Mouse (Mus musculus) thymus, adult 2 months (tissue): ENCODE results near the gene Jun. TPM values are rescaled to one million over a fixed set of nuclear protein-coding genes. Genes with fewer than 3 reads are reported as not detected.
A peak's percentile ranks its signal among the peaks of the same experiment; 100 is the strongest.

ENCODE experiments used
- DNase-seq: peaks from one replicate; pipeline ENCODE4 v3.0.0; 2021
- H3K27ac ChIP-seq: fragments of 200-500 bp; 2 replicates; pipeline ENCODE4 v1.5.1; 2012; ENCODE audit warnings: low read length, control low read depth; ENCODE audit not compliant: control insufficient read depth, insufficient read depth
- H3K27me3 ChIP-seq: fragments of 200-500 bp; 2 replicates; pipeline ENCODE4 v1.6.1; 2012; ENCODE audit warnings: mild to moderate bottlenecking, low read length, moderate library complexity, mixed read lengths; ENCODE audit not compliant: control insufficient read depth, insufficient read depth
- H3K36me3 ChIP-seq: fragments of 200-500 bp; 2 replicates; pipeline ENCODE4 v1.6.1; 2012; ENCODE audit warnings: mild to moderate bottlenecking, low read length, moderate library complexity; ENCODE audit not compliant: control insufficient read depth, insufficient read depth
- H3K4me1 ChIP-seq: fragments of 200-500 bp; replicated peaks from 2 replicates; pipeline ENCODE4 v1.6.1; 2012; ENCODE audit warnings: low read length; ENCODE audit not compliant: control insufficient read depth, insufficient read depth
- H3K4me3 ChIP-seq: fragments of 200-500 bp; 2 replicates; pipeline ENCODE4 v1.5.1; 2012; ENCODE audit warnings: mild to moderate bottlenecking, low read length, control low read depth, moderate library complexity; ENCODE audit not compliant: control insufficient read depth, insufficient read depth
- CTCF ChIP-seq: fragments of 200-500 bp; IDR thresholded peaks from 2 replicates; pipeline ENCODE4 v1.5.1; 2012; ENCODE audit warnings: mild to moderate bottlenecking, control low read depth, low read length, moderate library complexity, borderline replicate concordance; ENCODE audit not compliant: control insufficient read depth, poor library complexity, insufficient read depth; ENCODE audit errors: extremely low read depth
- POLR2A ChIP-seq: fragments of 200-500 bp; IDR thresholded peaks from 2 replicates; pipeline ENCODE4 v1.6.1; 2012; ENCODE audit warnings: mild to moderate bottlenecking, low read length, control low read depth, moderate library complexity; ENCODE audit not compliant: control insufficient read depth, poor library complexity, insufficient read depth; ENCODE audit errors: extremely low read depth
- WGBS: fragments of 180-500 bp; shearing (Covaris S2); methylation state at CpG from one replicate; pipeline ENCODE4 v1.1.7; 2018; 5-methylcytosine and 5-hydroxymethylcytosine counted together
- polyA plus RNA-seq: library from polyadenylated mRNA; depleted of rRNA; stranded (reverse); fragments of >200 nt; gene quantifications from 2 replicates; pipeline ENCODE4 v1.2.3, GENCODE M21; 2012

Gene Jun
- polyA plus RNA-seq, 1 experiment, result 18.7 TPM

DNA sequence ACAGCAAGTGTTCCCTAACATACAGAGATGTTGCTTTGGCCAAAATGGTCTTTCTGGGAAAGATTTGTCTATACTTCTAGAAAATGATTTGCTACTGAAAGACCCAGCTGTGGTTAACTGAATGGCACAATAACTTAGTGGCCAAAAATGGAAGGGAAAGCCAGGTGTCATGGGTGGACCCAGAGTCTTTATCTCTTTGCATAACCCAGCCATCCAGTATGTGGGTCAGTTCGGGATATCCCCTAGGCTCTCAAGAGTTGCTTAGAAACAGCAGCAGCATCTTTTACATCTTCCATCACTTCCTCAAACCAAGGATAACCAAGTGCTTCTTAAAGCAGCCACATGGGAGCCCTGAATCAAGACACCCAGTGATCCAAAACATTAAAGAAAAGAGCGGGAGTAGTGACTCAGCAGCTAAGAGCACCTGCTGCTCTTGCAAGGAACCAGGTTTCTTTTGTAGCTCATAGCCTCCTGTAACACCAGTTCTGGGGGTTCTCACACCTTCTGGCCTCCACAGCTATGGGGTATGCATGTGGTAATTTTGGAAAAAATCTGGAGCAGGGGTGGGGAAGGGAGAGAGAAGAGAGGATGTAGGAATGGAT is 11.7 kb upstream of the Jun start:
- Histone ChIP-seq H3K36me3 (no peaks in the 10 kb centered on the region), H3K27ac (no peak overlapping the region), H3K4me3 (no peak overlapping the region), H3K4me1 (no peaks in the 10 kb centered on the region), H3K27me3 (no peaks in the 10 kb centered on the region)
- TF ChIP-seq CTCF (no peak), POLR2A (no peak)
- DNase-seq, result no peak
- 73% methylated on average over 2 of the region's 2 CpGs for WGBS

DNA sequence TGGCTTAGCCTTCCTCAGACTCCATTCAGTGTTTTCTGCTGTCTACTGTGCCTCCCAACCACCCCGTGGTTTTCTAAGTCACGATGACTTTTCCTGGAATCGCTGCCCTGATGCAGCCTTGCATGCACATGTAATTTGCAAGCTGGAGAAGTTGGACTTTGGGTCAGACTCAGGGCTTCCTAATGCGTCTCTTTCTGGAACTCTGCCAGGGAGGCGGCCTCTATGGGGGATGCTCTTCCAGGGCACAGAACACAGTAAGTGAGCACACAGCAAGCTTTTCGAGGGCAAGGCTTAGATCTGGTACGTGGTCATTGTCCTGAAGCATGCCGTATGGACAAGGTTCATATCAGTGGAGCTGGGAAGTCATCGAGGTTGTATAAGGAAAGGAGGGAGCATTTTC is 10.9 kb upstream of the Jun start:
- Histone ChIP-seq H3K27ac (no peak overlapping the region), H3K27me3 (no peaks in the 10 kb centered on the region), H3K4me1 (no peaks in the 10 kb centered on the region), H3K4me3 (no peak overlapping the region), H3K36me3 (no peaks in the 10 kb centered on the region)
- TF ChIP-seq CTCF, result no peak
- TF ChIP-seq POLR2A, result no peak
- no peak for DNase-seq
- 65% methylated on average over 9 of the region's 9 CpGs for WGBS

DNA sequence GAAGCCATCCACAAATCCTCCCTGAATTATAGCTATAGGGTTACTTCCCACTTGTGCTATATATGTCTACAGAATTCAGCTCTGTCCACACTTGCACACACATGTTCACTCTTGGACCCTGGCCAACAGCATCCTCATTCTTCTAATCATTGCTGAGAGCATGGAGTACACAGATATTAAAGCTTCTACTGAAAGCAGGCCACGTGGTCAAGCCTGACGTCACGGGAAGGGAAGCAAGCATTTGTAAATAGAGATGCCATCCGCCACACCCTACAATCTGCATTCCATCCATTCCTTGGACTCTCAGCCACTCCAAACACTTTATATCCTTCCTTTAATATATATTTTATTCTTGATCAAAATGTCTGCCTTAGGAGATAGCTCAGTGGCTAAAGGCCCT is 5.2 kb upstream of the Jun start:
- TF ChIP-seq CTCF (no peak), POLR2A (no peak)
- 96% methylated on average over 4 of the region's 4 CpGs for WGBS
- Histone ChIP-seq H3K4me1 (peaks cover 5% of the 10 kb centered on the region; the same call in 1 of the 2 replicates), H3K27ac (no peak overlapping the region), H3K36me3 (no peaks in the 10 kb centered on the region), H3K4me3 (no peak overlapping the region), H3K27me3 (no peaks in the 10 kb centered on the region)
- no peak for DNase-seq

DNA sequence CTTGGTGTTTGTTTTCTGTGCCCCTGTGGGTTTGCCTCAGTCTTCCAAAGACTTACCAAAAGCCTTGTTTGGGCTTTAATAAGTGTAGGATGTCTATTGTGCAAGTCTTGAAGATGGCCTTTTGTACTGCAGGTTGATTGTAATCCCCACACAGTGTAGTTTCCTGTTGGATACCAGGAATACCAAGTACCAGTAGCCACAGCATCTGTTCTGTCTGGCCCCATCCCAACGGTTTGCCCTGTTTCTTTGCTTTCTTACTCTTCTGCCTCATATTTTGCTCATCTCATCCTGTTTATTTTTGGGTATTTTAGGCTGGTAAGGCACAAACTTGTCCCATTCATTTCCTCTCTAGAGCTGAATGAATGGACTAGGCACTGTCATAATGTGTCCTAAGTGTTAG is 3.3 kb upstream of the Jun start:
- no peak overlapping the region for H3K27ac ChIP-seq

DNA sequence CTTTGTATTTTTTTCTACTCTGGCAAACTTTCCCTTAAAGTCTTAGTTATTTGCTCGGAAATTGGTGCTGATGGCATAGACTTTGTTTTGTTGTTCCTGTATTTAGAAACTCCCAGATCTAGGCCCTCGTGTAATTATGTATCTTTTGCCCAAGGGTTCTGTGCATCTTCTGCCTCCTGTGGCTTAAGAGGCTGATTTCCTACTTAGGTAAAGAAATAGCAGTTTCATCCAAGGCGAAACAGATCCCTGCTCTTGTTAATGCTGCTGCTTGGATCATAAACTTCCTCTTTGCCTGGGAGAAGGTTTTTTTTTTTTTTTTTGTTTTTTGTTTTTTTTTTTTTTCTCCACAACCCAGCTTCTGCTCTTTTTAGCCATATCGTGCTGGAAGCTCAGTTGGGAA is 2.3 kb upstream of the Jun start:
- WGBS, result 60% methylated on average over 4 of the region's 4 CpGs
- no peak for DNase-seq
- no peak overlapping the region for H3K4me3 ChIP-seq
- TF ChIP-seq POLR2A (no peak), CTCF (no peak)
- no peak overlapping the region for H3K27ac ChIP-seq
- no peaks in the 10 kb centered on the region for H3K27me3 ChIP-seq
- H3K36me3 ChIP-seq, result no peaks in the 10 kb centered on the region
- peaks cover 19% of the 10 kb centered on the region for H3K4me1 ChIP-seq

More for the DNA sequence above, 3.3 kb upstream of the Jun start:
- DNase-seq, result no peak
- H3K36me3 ChIP-seq, result no peaks in the 10 kb centered on the region
- WGBS, result 76% methylated on average over 1 of the region's 1 CpGs
- no peak overlapping the region for H3K4me3 ChIP-seq
- H3K4me1 ChIP-seq, result peaks cover 13% of the 10 kb centered on the region
- no peaks in the 10 kb centered on the region for H3K27me3 ChIP-seq
- TF ChIP-seq POLR2A, result no peak
- TF ChIP-seq CTCF, result no peak

DNA sequence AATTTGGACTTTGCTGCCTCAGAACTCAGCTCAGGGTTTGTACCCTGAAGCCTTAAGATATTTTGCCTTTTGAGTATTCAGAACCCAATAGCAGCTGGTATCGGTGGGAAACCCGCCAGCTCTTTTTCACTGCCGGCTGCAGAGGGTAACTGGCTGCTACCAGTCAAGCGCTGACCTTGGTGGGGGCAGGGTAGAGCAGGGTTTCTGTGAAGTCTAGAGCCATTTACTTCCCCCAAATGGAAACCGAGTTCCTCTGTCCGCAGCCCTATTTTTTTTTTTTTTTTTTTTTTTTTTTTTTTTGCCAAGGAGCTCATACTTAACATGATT is 1.7 kb upstream of the Jun start:
- peak; percentile 24 for DNase-seq
- Histone ChIP-seq H3K27me3 (no peaks in the 10 kb centered on the region), H3K36me3 (no peaks in the 10 kb centered on the region), H3K4me1 (peaks cover 19% of the 10 kb centered on the region), H3K4me3 (no peak overlapping the region), H3K27ac (no peak overlapping the region)
- TF ChIP-seq POLR2A (no peak), CTCF (no peak)
- WGBS, result 5% methylated on average over 6 of the region's 6 CpGs
